Mouse (Mus musculus) layer of hippocampus, adult 8-10 months (tissue): ENCODE results near the gene Scimp. TPM values are rescaled to one million over a fixed set of nuclear protein-coding genes. Genes with fewer than 3 reads are reported as not detected.

Experiments used
- DNase-seq, 2 experiments: peaks; one replicate each; pipeline ENCODE4 v3.0.0; 2022; ENCODE audit warnings: low spot score in 2 of 2
- total RNA-seq, 4 experiments: library from RNA; stranded (reverse); gene quantifications; 2 replicates each; pipeline ENCODE4 v1.2.4; 2022

Gene Scimp
- 1 to 10 TPM in 1 of 4 experiments, under 1 TPM in 1, not detected in 2; 0.83 to 1.9 TPM for total RNA-seq

GRCm38 (mm10) chr11:70812365-70812764, at the start of gene Scimp:
Gene Scimp, minus strand, starts transcription at chr11:70812586.
- no peak for DNase-seq

DNA sequence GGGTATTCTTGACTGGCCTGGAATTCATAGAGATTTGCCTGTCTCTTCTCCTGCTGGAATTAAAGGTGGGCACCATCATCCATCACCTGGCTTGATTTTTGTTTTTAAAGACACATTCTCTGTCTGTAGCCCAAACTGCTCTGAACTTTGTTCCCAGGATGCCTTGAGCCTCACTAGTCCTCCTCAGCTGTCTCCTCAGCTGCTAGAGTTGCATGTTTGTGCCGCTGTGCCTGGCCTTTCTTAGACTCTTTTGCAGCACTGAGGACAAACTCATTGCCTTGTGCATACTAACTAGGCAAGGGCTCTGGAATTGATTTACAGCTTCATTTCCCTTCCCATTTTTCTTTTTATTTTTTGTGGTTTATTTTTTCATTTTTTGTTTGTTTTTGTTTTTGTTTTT, 48.0 kb upstream of the Scimp start:
- no peak for DNase-seq

DNA sequence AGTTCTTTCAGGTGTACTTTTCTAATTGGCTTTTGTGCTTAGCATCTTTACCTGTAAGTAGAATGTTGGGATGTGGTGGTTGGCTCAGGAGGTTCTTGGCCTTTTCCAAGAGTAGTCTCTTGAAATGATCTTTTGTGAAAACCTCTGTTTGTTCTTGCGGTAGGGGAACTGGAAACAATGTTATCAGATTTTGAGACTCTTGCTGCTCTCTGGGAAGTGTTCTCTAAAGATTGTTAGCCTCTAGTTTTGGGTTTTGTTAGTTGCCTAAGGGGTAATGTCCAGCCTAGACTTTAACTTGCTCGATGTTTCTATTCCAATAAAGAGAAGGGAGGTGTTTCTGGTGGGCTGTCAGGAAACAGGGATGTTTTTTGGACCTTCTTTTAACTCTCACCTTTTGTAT, 33.6 kb upstream of the Scimp start:
- DNase-seq = no peak

DNA sequence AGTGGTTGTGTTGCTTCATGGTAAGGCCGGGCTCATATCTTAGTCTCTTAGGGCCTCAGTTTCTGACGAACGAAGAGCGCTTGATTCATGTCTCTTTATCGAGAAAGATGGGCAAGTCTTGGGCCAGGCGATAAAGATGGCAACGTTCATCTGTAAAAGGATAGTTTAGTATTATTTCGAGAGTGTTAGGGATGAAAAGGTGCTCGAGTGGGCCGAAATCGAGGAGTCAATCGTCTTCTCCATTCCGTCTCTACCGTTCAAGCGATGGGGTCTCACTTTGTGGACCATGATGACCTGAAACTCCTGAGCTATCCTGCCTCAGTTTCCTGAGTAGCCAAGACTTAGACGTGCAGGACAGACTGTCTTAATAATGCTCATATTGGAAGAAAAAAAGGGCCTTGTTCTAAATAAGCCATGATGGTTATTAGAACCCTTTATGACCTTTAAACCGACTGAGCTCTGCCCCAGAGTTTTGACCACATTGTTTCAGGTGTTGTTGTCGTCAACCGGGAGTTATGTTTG, 33.1 kb upstream of the Scimp start:
- no peak for DNase-seq

GRCm38 (mm10) chr11:70844559-70845456, 32.4 kb upstream of the Scimp start, which contains the start of gene Rabep1:
Gene Rabep1, plus strand, starts transcription at chr11:70844778.
- DNase-seq = peak; percentile 82 to 90

GRCm38 (mm10) chr11:70843701-70844551, 31.5 kb upstream of the Scimp start:
- DNase-seq = peak in 1 of 2 experiments; percentile 18

DNA sequence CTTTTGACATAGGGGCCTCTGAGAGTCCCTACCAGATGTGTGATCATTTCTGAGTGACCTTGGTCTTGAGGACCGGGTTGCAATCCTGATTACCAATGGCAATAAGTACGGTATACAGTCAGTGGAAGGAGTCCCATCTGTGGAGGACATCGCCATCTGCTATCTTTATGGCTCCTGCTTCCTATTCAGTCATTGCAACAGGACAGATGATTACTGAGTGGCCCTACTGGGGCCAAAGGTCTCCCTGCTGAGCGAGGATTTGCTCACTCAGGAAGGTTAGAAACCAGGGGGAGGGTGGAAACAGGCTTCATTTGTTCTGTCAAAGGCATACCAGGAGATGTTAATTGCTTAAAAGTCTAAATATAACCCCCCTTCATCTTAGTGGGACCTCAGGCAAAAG, 30.6 kb upstream of the Scimp start:
- DNase-seq = no peak

GRCm38 (mm10) chr11:70838610-70839009, 26.2 kb upstream of the Scimp start:
- no peak for DNase-seq

- DNase-seq = no peak
Measured at GRCm38 (mm10) chr11:70837031-70837430, 24.6 kb upstream of the Scimp start.

GRCm38 (mm10) chr11:70835381-70835831, 23.0 kb upstream of the Scimp start:
- DNase-seq = no peak

GRCm38 (mm10) chr11:70833831-70834230, 21.4 kb upstream of the Scimp start:
- no peak for DNase-seq

GRCm38 (mm10) chr11:70833408-70833807, 21.0 kb upstream of the Scimp start:
- no peak for DNase-seq

- DNase-seq = no peak
Measured at GRCm38 (mm10) chr11:70831201-70831600, 18.8 kb upstream of the Scimp start.

DNA sequence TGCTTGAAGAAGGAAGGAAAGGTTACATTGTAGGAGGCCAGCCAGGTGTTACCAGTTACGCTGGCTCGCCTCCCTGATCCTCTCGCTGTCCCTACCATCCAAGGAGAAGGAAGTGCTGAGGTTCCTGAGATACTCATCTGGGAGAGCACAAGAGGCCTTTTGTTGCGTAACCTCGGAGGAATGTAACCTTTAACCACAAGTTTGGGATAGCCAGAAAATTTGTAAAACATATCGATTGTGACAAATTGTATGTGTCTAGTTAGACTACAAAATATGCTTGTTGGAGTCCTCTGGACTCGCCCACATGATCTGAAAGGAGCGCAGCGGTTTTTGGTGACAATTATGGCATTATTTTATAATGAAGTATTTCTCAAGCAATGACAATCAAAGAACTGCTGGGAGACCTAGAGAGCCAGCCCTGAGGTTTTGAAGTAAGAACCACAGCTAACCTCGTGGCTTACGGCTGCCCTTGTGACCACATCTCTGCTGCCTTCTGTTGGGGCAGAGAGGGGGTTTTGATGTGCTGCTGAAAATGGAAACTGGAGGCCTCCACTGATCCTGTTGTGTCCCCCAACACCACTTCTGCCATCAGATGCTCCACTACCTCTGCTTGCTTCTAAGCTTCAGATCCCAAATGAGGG, 16.7 kb upstream of the Scimp start:
- no peak for DNase-seq

- DNase-seq = no peak
Measured at GRCm38 (mm10) chr11:70826207-70826606, 13.8 kb upstream of the Scimp start.

GRCm38 (mm10) chr11:70821728-70822591, 9.6 kb upstream of the Scimp start:
- no peak for DNase-seq

- no peak for DNase-seq
Measured at GRCm38 (mm10) chr11:70820120-70820519, 7.7 kb upstream of the Scimp start.

DNA sequence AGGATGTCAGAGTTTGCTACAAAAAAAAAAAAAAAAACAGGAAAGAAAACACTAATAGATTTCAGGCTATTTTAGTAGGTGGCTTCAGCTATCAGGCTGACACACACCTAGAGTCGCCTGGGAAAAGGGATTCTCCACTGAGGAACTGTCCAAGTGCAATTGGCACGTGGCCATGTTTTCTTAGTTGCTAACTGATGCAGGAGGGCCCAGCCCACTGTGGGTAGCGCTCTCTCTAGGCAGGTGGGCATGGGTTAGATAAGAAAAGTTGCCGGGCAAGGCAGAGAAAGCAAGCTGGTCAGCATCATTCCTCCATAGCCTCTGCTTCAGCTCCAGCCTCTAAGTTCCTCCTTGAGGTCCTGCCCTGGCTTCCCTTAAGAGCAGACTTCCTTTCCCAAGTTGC, 4.4 kb upstream of the Scimp start:
- no peak for DNase-seq

GRCm38 (mm10) chr11:70815498-70816078, 3.2 kb upstream of the Scimp start:
- DNase-seq = peak; percentile 21 to 65

- no peak for DNase-seq
Measured at GRCm38 (mm10) chr11:70815071-70815470, 2.7 kb upstream of the Scimp start.
